Mouse (Mus musculus) layer of hippocampus, adult 11-12 months (tissue): ENCODE measurements around the gene Tns3.
"Not testable (repeated sequence)": the region's sequence is repeated elsewhere in the genome, so short reads cannot be mapped to it uniquely, and the experiment has no call there.

Experiments
- DNase-seq: peaks from one replicate; pipeline ENCODE4 v3.0.0; 2022; ENCODE audit warnings: low spot score

Gene Tns3

GRCm38 (mm10) chr11:8575217-8576180 is 88.8 kb downstream of the Tns3 start:
- no peak for DNase-seq

- no peak for DNase-seq
Observed at GRCm38 (mm10) chr11:8574562-8574961, 89.8 kb downstream of the Tns3 start.

GRCm38 (mm10) chr11:8572762-8573161 is 91.6 kb downstream of the Tns3 start:
- DNase-seq, result no peak

- DNase-seq, result no peak
Observed at GRCm38 (mm10) chr11:8569232-8570028, 94.9 kb downstream of the Tns3 start.

- DNase-seq, result no peak
Observed at GRCm38 (mm10) chr11:8568829-8569228, 95.5 kb downstream of the Tns3 start.

GRCm38 (mm10) chr11:8566250-8566853 is 98.0 kb downstream of the Tns3 start:
- DNase-seq, result peak; percentile 58

GRCm38 (mm10) chr11:8558761-8559282 is 105.5 kb downstream of the Tns3 start:
- DNase-seq, result no peak

GRCm38 (mm10) chr11:8558258-8558657 is 106.1 kb downstream of the Tns3 start:
- DNase-seq, result no peak

GRCm38 (mm10) chr11:8557006-8557405 is 107.3 kb downstream of the Tns3 start:
- peak; percentile 61 for DNase-seq

- DNase-seq, result no peak
Observed at GRCm38 (mm10) chr11:8551710-8552109, 112.6 kb downstream of the Tns3 start.

GRCm38 (mm10) chr11:8547661-8548060 is 116.7 kb downstream of the Tns3 start:
- DNase-seq, result no peak

- DNase-seq, result no peak
Observed at GRCm38 (mm10) chr11:8545798-8546197, 118.5 kb downstream of the Tns3 start.

- DNase-seq, result no peak
Observed at GRCm38 (mm10) chr11:8544355-8544754, 120.0 kb downstream of the Tns3 start.

- no peak for DNase-seq
Observed at GRCm38 (mm10) chr11:8541222-8541815, 123.0 kb downstream of the Tns3 start.

- DNase-seq, result no peak
Observed at GRCm38 (mm10) chr11:8539593-8540265, 124.6 kb downstream of the Tns3 start.

GRCm38 (mm10) chr11:8537013-8537614 is 127.2 kb downstream of the Tns3 start:
- DNase-seq, result no peak

GRCm38 (mm10) chr11:8534893-8535292 is 129.4 kb downstream of the Tns3 start:
- DNase-seq, result peak; percentile 65

- not testable (repeated sequence) for DNase-seq
Observed at GRCm38 (mm10) chr11:8532771-8533170, 131.6 kb downstream of the Tns3 start.

GRCm38 (mm10) chr11:8532112-8532747 is 132.1 kb downstream of the Tns3 start:
- DNase-seq, result no peak

- DNase-seq, result no peak
Observed at GRCm38 (mm10) chr11:8530506-8530905, 133.8 kb downstream of the Tns3 start.
